Mouse (Mus musculus) heart, embryonic 11.5 days (tissue): ENCODE measurements around the gene Paqr6. TPM values are rescaled to one million over a fixed set of nuclear protein-coding genes. Genes with fewer than 3 reads are reported as not detected.
A peak's percentile ranks its signal among the peaks of the same experiment; 100 is the strongest.

Source experiments
- ATAC-seq: fragments of 200-750 bp; cut with Nextera tagmentation; replicated peaks from 2 replicates; pipeline ENCODE4 v1.8.0; 2017; ENCODE audit warnings: moderate library complexity; ENCODE audit not compliant: insufficient number of reproducible peaks, low FRiP score, low TSS enrichment
- H3K27ac ChIP-seq: fragments of 300-500 bp; sonication (generic); 2 replicates; pipeline ENCODE4 v1.5.1; 2014; ENCODE audit warnings: mild to moderate bottlenecking, low read depth, low read length
- H3K27me3 ChIP-seq: fragments of 300-500 bp; sonication (generic); 2 replicates; pipeline ENCODE4 v1.6.1; 2014; ENCODE audit warnings: mild to moderate bottlenecking, low read length, mixed read lengths; ENCODE audit not compliant: control insufficient read depth, insufficient read depth
- H3K36me3 ChIP-seq: fragments of 300-500 bp; sonication (generic); 2 replicates; pipeline ENCODE4 v1.6.1; 2014; ENCODE audit warnings: mild to moderate bottlenecking, low read length, moderate library complexity, mixed read lengths; ENCODE audit not compliant: control insufficient read depth, insufficient read depth
- H3K4me1 ChIP-seq: fragments of 300-500 bp; sonication (generic); 2 replicates; pipeline ENCODE4 v1.6.1; 2014; ENCODE audit warnings: low read length; ENCODE audit not compliant: control insufficient read depth, insufficient read depth
- H3K4me2 ChIP-seq: fragments of 300-500 bp; sonication (generic); 2 replicates; pipeline ENCODE4 v1.6.1; 2014; ENCODE audit warnings: mild to moderate bottlenecking, moderate library complexity
- H3K4me3 ChIP-seq: fragments of 300-500 bp; sonication (generic); 2 replicates; pipeline ENCODE4 v1.5.1; 2014; ENCODE audit warnings: low read depth, low read length
- H3K9ac ChIP-seq: fragments of 300-500 bp; sonication (generic); 2 replicates; pipeline ENCODE4 v1.6.1; 2014; ENCODE audit warnings: mild to moderate bottlenecking, low read depth, low read length, moderate library complexity
- H3K9me3 ChIP-seq: fragments of 300-500 bp; sonication (generic); replicated peaks from 2 replicates; pipeline ENCODE4 v1.6.1; 2016; ENCODE audit warnings: low read length; ENCODE audit not compliant: control insufficient read depth
- WGBS: fragments of 180-500 bp; shearing (Covaris S2); extraction: QIAGEN DNeasy Blood & Tissue Kit; methylation state at CpG from one replicate; pipeline ENCODE4 v1.1.7; 2014; ENCODE audit not compliant: insufficient replicate concordance; 5-methylcytosine and 5-hydroxymethylcytosine counted together
- polyA plus RNA-seq: library from polyadenylated mRNA; unstranded; fragments of >200 nt; fragmentation: Nextera tagmentation; extraction: Ambion mirVana; gene quantifications from 2 replicates; pipeline ENCODE4 v1.2.1, GENCODE M21; 2014

The Paqr6 gene
- polyA plus RNA-seq, 1 experiment from 2014 or later: 2.7 TPM

- no peak for ATAC-seq
- H3K4me3 ChIP-seq: peak overlapping the region; percentile 89
- H3K4me1 ChIP-seq: peaks cover 14% of the 10 kb centered on the region
- H3K9me3 ChIP-seq: no peaks in the 10 kb centered on the region
- no peaks in the 10 kb centered on the region for H3K27me3 ChIP-seq
- peak overlapping the region; percentile 50 for H3K9ac ChIP-seq
- H3K4me2 ChIP-seq: peak overlapping the region; percentile 63
- 65% methylated on average over 11 of the region's 11 CpGs for WGBS
- H3K36me3 ChIP-seq: peaks cover 10% of the 10 kb centered on the region
- peak overlapping the region; percentile 94 for H3K27ac ChIP-seq
Measured at GRCm38 (mm10) chr3:88337367-88338020, 26.9 kb upstream of the Paqr6 start.

GRCm38 (mm10) chr3:88338316-88338715 is 26.1 kb upstream of the Paqr6 start:
- H3K9ac ChIP-seq: no peak overlapping the region
- H3K9me3 ChIP-seq: no peaks in the 10 kb centered on the region
- no peak overlapping the region for H3K4me3 ChIP-seq
- H3K4me1 ChIP-seq: peaks cover 14% of the 10 kb centered on the region
- no peaks in the 10 kb centered on the region for H3K27me3 ChIP-seq
- no peak for ATAC-seq
- no peak overlapping the region; the same call in 1 of the 2 replicates for H3K27ac ChIP-seq
- H3K36me3 ChIP-seq: peaks cover 18% of the 10 kb centered on the region
- peak overlapping the region; percentile 63; the same call in 1 of the 2 replicates for H3K4me2 ChIP-seq
- 71% methylated on average over 7 of the region's 7 CpGs for WGBS

- peaks cover 14% of the 10 kb centered on the region for H3K4me1 ChIP-seq
- no peak overlapping the region for H3K9ac ChIP-seq
- ATAC-seq: no peak
- H3K36me3 ChIP-seq: peaks cover 24% of the 10 kb centered on the region
- H3K27ac ChIP-seq: no peak overlapping the region; the same call in 1 of the 2 replicates
- 68% methylated on average over 3 of the region's 3 CpGs for WGBS
- no peaks in the 10 kb centered on the region for H3K27me3 ChIP-seq
- H3K9me3 ChIP-seq: no peaks in the 10 kb centered on the region
- H3K4me3 ChIP-seq: no peak overlapping the region
- H3K4me2 ChIP-seq: peak overlapping the region; percentile 63; the same call in 1 of the 2 replicates
Measured at GRCm38 (mm10) chr3:88339006-88339405, 25.4 kb upstream of the Paqr6 start.

- H3K27ac ChIP-seq: no peak overlapping the region
- no peaks in the 10 kb centered on the region for H3K4me1 ChIP-seq
- H3K36me3 ChIP-seq: peaks cover 76% of the 10 kb centered on the region
- no peaks in the 10 kb centered on the region for H3K27me3 ChIP-seq
- no peak overlapping the region for H3K9ac ChIP-seq
- H3K9me3 ChIP-seq: no peaks in the 10 kb centered on the region
- 75% methylated on average over 13 of the region's 13 CpGs for WGBS
- no peak overlapping the region for H3K4me3 ChIP-seq
- H3K4me2 ChIP-seq: no peak overlapping the region
- ATAC-seq: no peak
Measured at GRCm38 (mm10) chr3:88350732-88351131, 13.7 kb upstream of the Paqr6 start.

- Histone ChIP-seq H3K9me3 (no peaks in the 10 kb centered on the region), H3K4me3 (no peak overlapping the region), H3K27me3 (no peaks in the 10 kb centered on the region), H3K9ac (no peak overlapping the region), H3K4me1 (no peaks in the 10 kb centered on the region), H3K4me2 (no peak overlapping the region), H3K36me3 (peaks cover 74% of the 10 kb centered on the region), H3K27ac (no peak overlapping the region)
- WGBS: 90% methylated on average over 9 of the region's 9 CpGs
- no peak for ATAC-seq
Measured at GRCm38 (mm10) chr3:88352907-88353306, 11.5 kb upstream of the Paqr6 start.

GRCm38 (mm10) chr3:88354396-88355165 is 9.8 kb upstream of the Paqr6 start:
- no peak overlapping the region for H3K27ac ChIP-seq
- ATAC-seq: no peak
- peaks cover 78% of the 10 kb centered on the region for H3K36me3 ChIP-seq
- no peaks in the 10 kb centered on the region for H3K9me3 ChIP-seq
- H3K4me1 ChIP-seq: peaks cover 3% of the 10 kb centered on the region; the same call in 1 of the 2 replicates
- H3K4me3 ChIP-seq: no peak overlapping the region
- no peak overlapping the region for H3K9ac ChIP-seq
- H3K27me3 ChIP-seq: no peaks in the 10 kb centered on the region
- H3K4me2 ChIP-seq: no peak overlapping the region
- WGBS: 91% methylated on average over 8 of the region's 8 CpGs

GRCm38 (mm10) chr3:88359584-88359983 is 4.8 kb upstream of the Paqr6 start:
- H3K4me3 ChIP-seq: no peak overlapping the region
- WGBS: 53% methylated on average over 5 of the region's 5 CpGs
- ATAC-seq: no peak
- H3K27me3 ChIP-seq: no peaks in the 10 kb centered on the region; the same call in 1 of the 2 replicates
- H3K4me1 ChIP-seq: peaks cover 18% of the 10 kb centered on the region
- peak overlapping the region; percentile 70 for H3K27ac ChIP-seq
- H3K36me3 ChIP-seq: peaks cover 58% of the 10 kb centered on the region
- H3K9me3 ChIP-seq: no peaks in the 10 kb centered on the region
- H3K9ac ChIP-seq: no peak overlapping the region
- no peak overlapping the region for H3K4me2 ChIP-seq

- Histone ChIP-seq H3K9ac (0 out of 2 replicates have a peak overlapping the region, but pooled peaks have one; percentile 22), H3K4me1 (peaks cover 22% of the 10 kb centered on the region), H3K36me3 (peaks cover 55% of the 10 kb centered on the region), H3K27ac (peak overlapping the region; percentile 70), H3K9me3 (no peaks in the 10 kb centered on the region), H3K27me3 (peaks cover 4% of the 10 kb centered on the region; the same call in 1 of the 2 replicates), H3K4me3 (no peak overlapping the region), H3K4me2 (no peak overlapping the region)
- WGBS: 72% methylated on average over 3 of the region's 3 CpGs
- ATAC-seq: no peak
Measured at GRCm38 (mm10) chr3:88359989-88360388, 4.4 kb upstream of the Paqr6 start.
